Mouse (Mus musculus): Measurements from ENCODE around the gene Dst. TPM values are rescaled to one million over a fixed set of nuclear protein-coding genes. Genes with fewer than 3 reads are reported as not detected.

The Dst gene
- total RNA-seq, 2 experiments from 2014 or later: 265 to 273 TPM

- DNase-seq (ENCODE audit: low spot score): peak; percentile 45
These were observed 220.8 kb downstream of the Dst start for GRCm38 (mm10) chr1:34128796-34129195.

- DNase-seq (ENCODE audit: low spot score): peak; percentile 63
These were observed 221.7 kb downstream of the Dst start for GRCm38 (mm10) chr1:34129691-34130090.

- no peak for DNase-seq (ENCODE audit: low spot score)
These were observed 222.8 kb downstream of the Dst start for GRCm38 (mm10) chr1:34130804-34131203.

- DNase-seq (ENCODE audit: low spot score): no peak
These were observed 224.8 kb downstream of the Dst start for GRCm38 (mm10) chr1:34132875-34133274.

- DNase-seq (ENCODE audit: low spot score): no peak
These were observed 227.5 kb downstream of the Dst start for GRCm38 (mm10) chr1:34135535-34135934.

- no peak for DNase-seq (ENCODE audit: low spot score)
These were observed 231.3 kb downstream of the Dst start for GRCm38 (mm10) chr1:34139191-34139853.

GRCm38 (mm10) chr1:34139871-34140471, 231.9 kb downstream of the Dst start:
- no peak for DNase-seq (ENCODE audit: low spot score)

- no peak for DNase-seq (ENCODE audit: low spot score)
These were observed 232.7 kb downstream of the Dst start for GRCm38 (mm10) chr1:34140686-34141085.

- DNase-seq (ENCODE audit: low spot score): no peak
These were observed 235.0 kb downstream of the Dst start for GRCm38 (mm10) chr1:34142951-34143580.

- no peak for DNase-seq (ENCODE audit: low spot score)
These were observed 236.8 kb downstream of the Dst start for GRCm38 (mm10) chr1:34144826-34145225.

- no peak for DNase-seq (ENCODE audit: low spot score)
These were observed 240.0 kb downstream of the Dst start for GRCm38 (mm10) chr1:34148039-34148438.

- peak; percentile 40 for DNase-seq (ENCODE audit: low spot score)
These were observed 242.5 kb downstream of the Dst start for GRCm38 (mm10) chr1:34150416-34151093.

GRCm38 (mm10) chr1:34152683-34153082, 244.7 kb downstream of the Dst start:
- no peak for DNase-seq (ENCODE audit: low spot score)

- DNase-seq (ENCODE audit: low spot score): no peak
These were observed 248.0 kb downstream of the Dst start for GRCm38 (mm10) chr1:34156058-34156457.

- no peak for DNase-seq (ENCODE audit: low spot score)
These were observed 249.7 kb downstream of the Dst start for GRCm38 (mm10) chr1:34157702-34158101.

GRCm38 (mm10) chr1:34158822-34159221, 250.8 kb downstream of the Dst start:
- no peak for DNase-seq (ENCODE audit: low spot score)

GRCm38 (mm10) chr1:34159898-34160297, 251.9 kb downstream of the Dst start:
- DNase-seq (ENCODE audit: low spot score): no peak

- peak; percentile 88 for DNase-seq (ENCODE audit: low spot score)
These were observed 256.7 kb downstream of the Dst start for GRCm38 (mm10) chr1:34164616-34165295.

- no peak for DNase-seq (ENCODE audit: low spot score)
These were observed 257.9 kb downstream of the Dst start for GRCm38 (mm10) chr1:34165926-34166325.

GRCm38 (mm10) chr1:34167151-34168057, 259.4 kb downstream of the Dst start:
- peak; percentile 59 for DNase-seq (ENCODE audit: low spot score)

- no peak for DNase-seq (ENCODE audit: low spot score)
These were observed 261.1 kb downstream of the Dst start for GRCm38 (mm10) chr1:34169086-34169485.
